Mouse (Mus musculus): ENCODE results near the gene Topaz1. TPM values are rescaled to one million over a fixed set of nuclear protein-coding genes. Genes with fewer than 3 reads are reported as not detected.

The Topaz1 gene
- polyA plus RNA-seq, 1 experiment from 2014 or later: not detected

Other genes starting within 250 kb of the Topaz1 start
- gene Tcaim, start 58.2 kb downstream of the Topaz1 start, polyA plus RNA-seq (2016; fragmentation: Nextera tagmentation; extraction: Ambion mirVana): 4.2 and 5.7 TPM in 2 replicates
- gene Gm35549, start 96.7 kb downstream of the Topaz1 start, polyA plus RNA-seq (2016; fragmentation: Nextera tagmentation; extraction: Ambion mirVana): 0.26 TPM in 1 of 2 replicates, not detected in the other
- gene Zfp445, start 118.7 kb downstream of the Topaz1 start, polyA plus RNA-seq (2016; fragmentation: Nextera tagmentation; extraction: Ambion mirVana): 84.8 and 85.6 TPM in 2 replicates
- 3.2 and 3.6 TPM in 2 replicates for gene Zkscan7, start 138.3 kb downstream of the Topaz1 start, polyA plus RNA-seq (2016; fragmentation: Nextera tagmentation; extraction: Ambion mirVana)
- 32.4 and 33.8 TPM in 2 replicates for gene Zfp105, start 175.7 kb downstream of the Topaz1 start, polyA plus RNA-seq (2016; fragmentation: Nextera tagmentation; extraction: Ambion mirVana)
- 22.0 and 23.6 TPM in 2 replicates for gene 1110059G10Rik, start 203.7 kb downstream of the Topaz1 start, polyA plus RNA-seq (2016; fragmentation: Nextera tagmentation; extraction: Ambion mirVana)
- 89.5 and 97.8 TPM in 2 replicates for gene Kif15, start 203.7 kb downstream of the Topaz1 start, polyA plus RNA-seq (2016; fragmentation: Nextera tagmentation; extraction: Ambion mirVana)